ENCODE assay signal across 13 mouse cellular contexts in genomic region chr11:60206207-60206606, GRCm38 (mm10). TPM values are rescaled to one million over a fixed set of nuclear protein-coding genes. Genes with fewer than 3 reads are reported as not detected.
DNase-seq lines count a peak whose midpoint lies in the region; ATAC-seq lines count a peak whose summit lies in the region.
"Had no signal": no experiment of that assay in that cellular context is flagged by ENCODE, and none has a peak within 500 bp of the region (broad histone marks: within the 10 kb centered on the region; RNA-seq: fewer than 3 reads in every experiment).

No protein-coding gene starts in this region.

- H3K9me3 ChIP-seq in forebrain, embryonic 15.5 days: no peaks in the 10 kb centered on the region
- no peaks in the 10 kb centered on the region for H3K9me3 ChIP-seq in forebrain, embryonic 13.5 days (replicated peaks)
- H3K9me3 ChIP-seq in midbrain, embryonic 12.5 days: no peaks in the 10 kb centered on the region
- no peaks in the 10 kb centered on the region for H3K9me3 ChIP-seq in midbrain, embryonic 15.5 days
- no peaks in the 10 kb centered on the region for H3K9me3 ChIP-seq in liver, embryonic 12.5 days (replicated peaks)

- H3K9ac ChIP-seq in forebrain, embryonic 15.5 days (replicated peaks): no peak overlapping the region
- no peak overlapping the region for H3K9ac ChIP-seq in forebrain, embryonic 13.5 days
- H3K9ac ChIP-seq in midbrain, embryonic 12.5 days (replicated peaks): 0 out of 2 replicates have a peak overlapping the region, but pooled peaks have one; percentile 15
- no peak overlapping the region for H3K9ac ChIP-seq in midbrain, embryonic 15.5 days
- H3K9ac ChIP-seq in liver, embryonic 12.5 days: no peak overlapping the region

- H3K4me2 ChIP-seq in forebrain, embryonic 15.5 days (replicated peaks): no peak overlapping the region
- H3K4me2 ChIP-seq in forebrain, embryonic 13.5 days: no peak overlapping the region
- no peak overlapping the region for H3K4me2 ChIP-seq in midbrain, embryonic 12.5 days (replicated peaks)
- H3K4me2 ChIP-seq in midbrain, embryonic 15.5 days: no peak overlapping the region
- 0 out of 2 replicates have a peak overlapping the region, but pooled peaks have one; percentile 96 for H3K4me2 ChIP-seq in liver, embryonic 12.5 days

- peaks cover 44% of the 10 kb centered on the region for H3K36me3 ChIP-seq in forebrain, embryonic 15.5 days
- H3K36me3 ChIP-seq in forebrain, embryonic 13.5 days (ENCODE audit: poor library complexity, severe bottlenecking): peaks cover 63% of the 10 kb centered on the region
- peaks cover 62% of the 10 kb centered on the region for H3K36me3 ChIP-seq in midbrain, embryonic 12.5 days
- peaks cover 5% of the 10 kb centered on the region; the same call in 1 of the 2 replicates for H3K36me3 ChIP-seq in midbrain, embryonic 15.5 days (replicated peaks)
- peaks cover 71% of the 10 kb centered on the region for H3K36me3 ChIP-seq in liver, embryonic 12.5 days

- H3K27ac ChIP-seq in forebrain, embryonic 15.5 days (replicated peaks): 0 out of 2 replicates have a peak overlapping the region, but pooled peaks have one; percentile 12
- H3K27ac ChIP-seq in forebrain, embryonic 13.5 days: no peak overlapping the region; the same call in 1 of the 2 replicates
- no peak overlapping the region; the same call in 1 of the 2 replicates for H3K27ac ChIP-seq in midbrain, embryonic 12.5 days (replicated peaks)
- no peak overlapping the region for H3K27ac ChIP-seq in midbrain, embryonic 15.5 days
- peak overlapping the region; percentile 38; the same call in 1 of the 2 replicates for H3K27ac ChIP-seq in liver, embryonic 12.5 days

- H3K4me3 ChIP-seq in forebrain, embryonic 15.5 days: no peak overlapping the region
- no peak overlapping the region for H3K4me3 ChIP-seq in forebrain, embryonic 13.5 days
- H3K4me3 ChIP-seq in midbrain, embryonic 12.5 days: no peak overlapping the region
- H3K4me3 ChIP-seq in midbrain, embryonic 15.5 days: no peak overlapping the region
- H3K4me3 ChIP-seq in liver, embryonic 12.5 days: no peak overlapping the region

- DNase-seq in yolk sac, embryonic 10.5 days (ENCODE audit: low spot score): peak; percentile 63
- DNase-seq in frontal cortex, postnatal 36 days (ENCODE audit: low spot score in 2 of 2): no peak
- no peak for DNase-seq in urinary bladder, postnatal 36 days (ENCODE audit: low spot score in 2 of 2)
- DNase-seq: adrenal gland, postnatal 10 days; cerebellum, adult 11 months; heart, adult 18-20 months; kidney, postnatal 36 days had no signal

- WGBS in forebrain, embryonic 15.5 days: 76% methylated on average over 5 of the region's 5 CpGs
- WGBS in forebrain, embryonic 13.5 days: 86% methylated on average over 5 of the region's 5 CpGs
- WGBS in midbrain, embryonic 12.5 days: 83% methylated on average over 5 of the region's 5 CpGs
- WGBS in midbrain, embryonic 15.5 days: 83% methylated on average over 5 of the region's 5 CpGs
- 80% methylated on average over 5 of the region's 5 CpGs for WGBS in liver, embryonic 12.5 days (ENCODE audit: insufficient replicate concordance)

- no peak for ATAC-seq in forebrain, embryonic 15.5 days (replicated peaks)
- no peak for ATAC-seq in forebrain, embryonic 13.5 days
- ATAC-seq in midbrain, embryonic 12.5 days (ENCODE audit: low FRiP score, low read depth): no peak
- no peak for ATAC-seq in midbrain, embryonic 15.5 days (replicated peaks)
- no peak for ATAC-seq in liver, embryonic 12.5 days
- ATAC-seq: Patski had no signal

- H3K4me1 ChIP-seq in forebrain, embryonic 15.5 days: peaks cover 50% of the 10 kb centered on the region
- peaks cover 59% of the 10 kb centered on the region for H3K4me1 ChIP-seq in forebrain, embryonic 13.5 days
- H3K4me1 ChIP-seq in midbrain, embryonic 12.5 days: peaks cover 52% of the 10 kb centered on the region
- peaks cover 59% of the 10 kb centered on the region for H3K4me1 ChIP-seq in midbrain, embryonic 15.5 days
- H3K4me1 ChIP-seq in liver, embryonic 12.5 days: peaks cover 70% of the 10 kb centered on the region

- no peaks in the 10 kb centered on the region for H3K27me3 ChIP-seq in forebrain, embryonic 15.5 days
- H3K27me3 ChIP-seq in forebrain, embryonic 13.5 days: no peaks in the 10 kb centered on the region
- H3K27me3 ChIP-seq in midbrain, embryonic 12.5 days: no peaks in the 10 kb centered on the region
- H3K27me3 ChIP-seq in midbrain, embryonic 15.5 days (replicated peaks): no peaks in the 10 kb centered on the region
- H3K27me3 ChIP-seq in liver, embryonic 12.5 days (replicated peaks): no peaks in the 10 kb centered on the region
- H3K27me3 ChIP-seq: Patski had no signal

RNA-seq across cellular contexts. Expression of gene Srebf1, which starts 16.2 kb away (rescaled TPM):
- polyA plus RNA-seq in forebrain, embryonic 15.5 days (2015; fragmentation: Nextera tagmentation; extraction: Ambion mirVana): 48.2 and 52.7 TPM in 2 replicates
- polyA plus RNA-seq in forebrain, embryonic 13.5 days (2015; fragmentation: Nextera tagmentation; extraction: Ambion mirVana): 52.1 and 56.7 TPM in 2 replicates
- polyA plus RNA-seq in midbrain, embryonic 12.5 days (2016; fragmentation: Nextera tagmentation; extraction: Ambion mirVana): 46.8 and 56.8 TPM in 2 replicates
- 37.0 and 38.3 TPM in 2 replicates for polyA plus RNA-seq in midbrain, embryonic 15.5 days (2015; fragmentation: Nextera tagmentation; extraction: Ambion mirVana)
- 45.7 and 50.9 TPM in 2 replicates for polyA plus RNA-seq in liver, embryonic 12.5 days (2016; fragmentation: Nextera tagmentation; extraction: Ambion mirVana)

Comparison
In these comparisons a context has a peak if more than half of its experiments do, and no peak if none do; other contexts are left out.
1. H3K27ac ChIP-seq: peak in forebrain, embryonic 15.5 days (single experiment) and liver, embryonic 12.5 days (single experiment); none in forebrain, embryonic 13.5 days (single experiment), midbrain, embryonic 12.5 days (single experiment) and midbrain, embryonic 15.5 days (single experiment).